Mouse (Mus musculus): ENCODE measurements around the gene Pank1.

DNA sequence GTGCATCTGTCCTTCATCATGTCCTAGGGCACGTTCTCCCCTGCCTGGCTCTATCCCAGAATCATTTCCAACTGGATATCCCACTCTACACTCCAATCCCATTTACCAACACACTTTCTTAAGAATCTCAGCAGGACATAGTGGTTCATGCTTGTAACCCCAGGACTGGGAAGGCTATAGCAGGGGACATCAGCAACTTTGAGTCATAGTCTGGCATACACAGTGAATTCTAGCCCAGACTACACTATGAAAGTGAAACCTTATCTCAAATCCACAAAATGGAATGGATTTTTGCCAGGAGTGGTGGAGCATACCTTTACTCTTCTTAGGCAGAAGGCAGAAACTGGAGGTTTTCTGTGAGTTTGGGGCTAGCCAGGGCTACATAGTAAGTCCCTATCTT is 12.3 kb upstream of the Pank1 start:
- TF ChIP-seq POLR2A (IDR thresholded peaks at IDR 0.05; ENCODE audit: low read depth, low read length) (no peak), CHD2 (IDR thresholded peaks at IDR 0.05; ENCODE audit: low read length) (no peak), CTCF (conservative IDR thresholded peaks at IDR 0.05 in 1 of 2, IDR thresholded peaks at IDR 0.05 in 1 of 2; ENCODE audit: low read depth in 2 of 2, low read length in 2 of 2) (no peak), BHLHE40 (IDR thresholded peaks at IDR 0.05; ENCODE audit: low read depth, low read length) (no peak), TCF12 (IDR thresholded peaks at IDR 0.05; ENCODE audit: low read depth, low read length) (no peak), RCOR1 (conservative IDR thresholded peaks at IDR 0.05; ENCODE audit: low read depth, low read length) (no peak), MAZ (IDR thresholded peaks at IDR 0.05; ENCODE audit: low read depth, low read length) (no peak), ZNF384 (IDR thresholded peaks at IDR 0.05; ENCODE audit: low read depth, low read length) (no peak), MAX (IDR thresholded peaks at IDR 0.05; ENCODE audit: low read length) (no peak), UBTF (IDR thresholded peaks at IDR 0.05; ENCODE audit: low read depth, low read length) (no peak)

All from CH12.LX (cell line).